Mouse (Mus musculus): ENCODE results near the gene Lca5l. TPM values are rescaled to one million over a fixed set of nuclear protein-coding genes. Genes with fewer than 3 reads are reported as not detected.

Gene Lca5l
- polyA plus RNA-seq, 1 experiment from 2014 or later: 1.6 TPM

DNA sequence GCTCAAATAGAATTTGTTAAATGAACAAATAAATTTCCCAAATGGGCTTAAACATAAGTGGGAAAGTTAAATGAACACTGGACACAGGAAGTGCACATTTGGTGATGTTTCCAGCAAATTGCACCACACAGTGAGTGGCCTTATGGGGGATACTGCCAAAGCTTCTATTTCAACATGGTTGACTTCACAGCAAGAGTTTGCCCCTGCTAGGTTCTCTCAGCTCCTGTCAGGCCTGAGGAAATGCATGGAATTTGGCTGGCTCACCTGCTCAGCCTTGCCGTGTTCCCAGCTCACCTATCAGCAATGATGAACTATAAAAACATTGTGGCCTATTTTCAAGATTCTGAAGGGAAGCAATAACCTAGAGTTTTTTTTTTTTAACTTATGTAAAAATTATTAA is 31.1 kb downstream of the Lca5l start:
- H3K4me2 ChIP-seq: no peak overlapping the region
- no peak overlapping the region for H3K27ac ChIP-seq (replicated peaks)
- no peaks in the 10 kb centered on the region for H3K9me3 ChIP-seq
- peaks cover 39% of the 10 kb centered on the region for H3K4me1 ChIP-seq (replicated peaks)
- H3K9ac ChIP-seq: no peak overlapping the region
- 0 out of 2 replicates have a peak, but pooled peaks cover 4% of the 10 kb centered on the region for H3K36me3 ChIP-seq
- no peak for ATAC-seq (ENCODE audit: low read depth)
- H3K4me3 ChIP-seq: no peak overlapping the region
- no peaks in the 10 kb centered on the region for H3K27me3 ChIP-seq
- WGBS: 89% methylated on average over 1 of the region's 1 CpGs

DNA sequence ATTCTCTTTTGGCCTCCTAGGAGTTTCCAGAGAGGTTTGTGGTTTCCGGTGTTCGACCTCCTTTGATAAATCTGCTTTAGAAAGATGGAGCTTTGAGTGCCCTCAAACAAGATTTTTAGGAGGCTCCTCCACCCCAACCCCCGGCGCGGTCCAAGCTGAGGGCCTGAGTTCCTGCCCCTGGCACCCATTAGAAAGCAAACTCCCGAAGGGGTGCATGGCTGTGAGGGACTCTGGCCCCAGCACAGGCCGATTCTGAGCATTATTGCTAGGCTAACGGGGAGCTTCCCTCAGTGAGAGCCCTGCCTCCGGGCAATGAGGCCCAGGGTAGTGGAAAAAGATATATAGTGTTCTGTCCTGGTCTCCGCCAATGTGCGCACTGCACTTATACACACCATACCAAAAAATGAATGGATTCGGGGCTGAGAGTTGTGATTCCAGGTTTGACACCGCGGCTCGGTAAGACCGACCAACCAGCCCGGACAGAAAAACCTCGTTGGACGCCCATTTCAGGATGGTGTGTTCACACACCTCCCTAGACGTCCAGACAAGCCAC is 32.2 kb downstream of the Lca5l start:
- Histone ChIP-seq H3K9ac (peak overlapping the region; percentile 81), H3K36me3 (0 out of 2 replicates have a peak, but pooled peaks cover 6% of the 10 kb centered on the region), H3K27me3 (no peaks in the 10 kb centered on the region), H3K4me2 (peak overlapping the region; percentile 88), H3K4me3 (peak overlapping the region; percentile 50), H3K4me1 (replicated peaks) (peaks cover 40% of the 10 kb centered on the region), H3K9me3 (no peaks in the 10 kb centered on the region), H3K27ac (replicated peaks) (peak overlapping the region; percentile 85)
- 77% methylated on average over 20 of the region's 20 CpGs for WGBS
- no peak; the same call in 1 of the 2 replicates for ATAC-seq (ENCODE audit: low read depth)

GRCm38 (mm10) chr16:96159091-96159731 is 32.9 kb downstream of the Lca5l start:
- peak overlapping the region; percentile 88 for H3K4me2 ChIP-seq
- H3K4me1 ChIP-seq (replicated peaks): peaks cover 40% of the 10 kb centered on the region
- peak overlapping the region; percentile 81 for H3K9ac ChIP-seq
- H3K27ac ChIP-seq (replicated peaks): peak overlapping the region; percentile 85
- no peaks in the 10 kb centered on the region for H3K27me3 ChIP-seq
- H3K36me3 ChIP-seq: peaks cover 13% of the 10 kb centered on the region; the same call in 1 of the 2 replicates
- ATAC-seq (ENCODE audit: low read depth): peak; percentile 68
- WGBS: under 1% methylated on average over 65 of the region's 67 CpGs
- H3K9me3 ChIP-seq: no peaks in the 10 kb centered on the region
- H3K4me3 ChIP-seq: peak overlapping the region; percentile 50

DNA sequence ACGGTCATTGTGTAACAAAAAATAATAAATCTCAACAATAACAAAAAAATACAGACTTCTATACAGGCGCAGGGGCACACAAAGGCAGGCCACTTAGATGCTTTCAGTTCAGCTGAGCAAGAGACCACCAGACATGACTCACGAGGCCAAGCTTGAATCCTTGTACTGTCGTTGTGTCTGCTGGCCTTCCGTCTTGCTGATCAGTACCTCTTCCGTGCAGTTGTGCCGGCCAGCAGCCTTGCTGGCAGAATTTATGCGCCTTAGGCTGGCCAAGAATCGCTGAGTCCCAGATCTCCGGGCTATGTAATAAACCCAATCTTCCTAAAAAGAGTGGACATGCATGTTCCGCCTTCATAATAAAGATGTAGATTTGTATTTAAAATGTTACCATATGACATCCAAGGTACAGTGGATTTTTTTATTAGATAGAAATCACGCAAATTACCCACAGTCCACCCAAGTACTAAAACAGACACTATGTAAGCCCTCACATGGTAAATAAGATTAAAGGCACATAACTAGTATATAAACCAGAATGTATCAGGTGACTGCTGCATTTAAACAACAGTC is 33.5 kb downstream of the Lca5l start:
- H3K4me1 ChIP-seq (replicated peaks): peaks cover 40% of the 10 kb centered on the region
- WGBS: 40% methylated on average over 12 of the region's 12 CpGs
- no peaks in the 10 kb centered on the region for H3K9me3 ChIP-seq
- ATAC-seq (ENCODE audit: low read depth): no peak
- peaks cover 19% of the 10 kb centered on the region for H3K36me3 ChIP-seq
- peak overlapping the region; percentile 50 for H3K4me3 ChIP-seq
- H3K9ac ChIP-seq: peak overlapping the region; percentile 81
- H3K27me3 ChIP-seq: no peaks in the 10 kb centered on the region
- peak overlapping the region; percentile 88 for H3K4me2 ChIP-seq
- H3K27ac ChIP-seq (replicated peaks): 0 out of 2 replicates have a peak overlapping the region, but pooled peaks have one; percentile 85

- Histone ChIP-seq H3K9ac (no peak overlapping the region), H3K9me3 (no peaks in the 10 kb centered on the region), H3K27ac (replicated peaks) (peak overlapping the region; percentile 42), H3K4me1 (replicated peaks) (peaks cover 40% of the 10 kb centered on the region), H3K4me2 (no peak overlapping the region), H3K27me3 (no peaks in the 10 kb centered on the region), H3K4me3 (no peak overlapping the region), H3K36me3 (peaks cover 33% of the 10 kb centered on the region)
- no peak; the same call in 1 of the 2 replicates for ATAC-seq (ENCODE audit: low read depth)
- 77% methylated on average over 11 of the region's 11 CpGs for WGBS
Measured at GRCm38 (mm10) chr16:96157171-96157570, 34.9 kb downstream of the Lca5l start.

- WGBS: 85% methylated on average over 8 of the region's 8 CpGs
- Histone ChIP-seq H3K27ac (replicated peaks) (no peak overlapping the region), H3K36me3 (peaks cover 35% of the 10 kb centered on the region), H3K9ac (no peak overlapping the region), H3K4me3 (no peak overlapping the region), H3K4me1 (replicated peaks) (peaks cover 40% of the 10 kb centered on the region), H3K27me3 (no peaks in the 10 kb centered on the region), H3K9me3 (no peaks in the 10 kb centered on the region), H3K4me2 (no peak overlapping the region)
- no peak for ATAC-seq (ENCODE audit: low read depth)
Measured at GRCm38 (mm10) chr16:96156019-96156418, 36.1 kb downstream of the Lca5l start.

DNA sequence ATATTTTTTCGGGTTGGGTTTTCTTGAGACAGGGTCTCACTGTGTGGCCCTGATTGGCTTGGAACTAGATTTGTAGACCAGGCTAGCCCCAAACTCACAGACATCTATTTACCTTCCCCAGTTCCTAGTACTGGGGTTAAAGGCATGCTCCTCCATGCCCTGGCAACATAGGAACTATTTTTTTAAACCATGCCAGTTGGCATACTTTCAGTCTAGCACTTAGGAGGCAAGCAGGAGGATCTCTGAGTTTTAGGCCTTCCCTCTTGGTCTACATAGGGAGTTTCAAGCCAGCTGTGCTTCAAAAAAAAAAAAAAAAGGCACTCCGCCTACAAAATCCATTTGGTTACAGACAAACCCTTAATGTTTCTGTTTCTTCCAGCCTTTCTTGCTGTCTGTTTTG is 37.6 kb downstream of the Lca5l start:
- Histone ChIP-seq H3K27me3 (no peaks in the 10 kb centered on the region), H3K4me2 (no peak overlapping the region), H3K9me3 (no peaks in the 10 kb centered on the region), H3K36me3 (peaks cover 35% of the 10 kb centered on the region), H3K4me3 (no peak overlapping the region), H3K27ac (replicated peaks) (no peak overlapping the region), H3K4me1 (replicated peaks) (peaks cover 34% of the 10 kb centered on the region), H3K9ac (no peak overlapping the region)
- WGBS: 91% methylated on average over 2 of the region's 2 CpGs
- no peak for ATAC-seq (ENCODE audit: low read depth)

- 26% methylated on average over 9 of the region's 9 CpGs for WGBS
- ATAC-seq (ENCODE audit: low read depth): peak; percentile 36; the same call in 1 of the 2 replicates
- no peak overlapping the region for H3K4me2 ChIP-seq
Measured at GRCm38 (mm10) chr16:96151551-96151950, 40.5 kb downstream of the Lca5l start.

DNA sequence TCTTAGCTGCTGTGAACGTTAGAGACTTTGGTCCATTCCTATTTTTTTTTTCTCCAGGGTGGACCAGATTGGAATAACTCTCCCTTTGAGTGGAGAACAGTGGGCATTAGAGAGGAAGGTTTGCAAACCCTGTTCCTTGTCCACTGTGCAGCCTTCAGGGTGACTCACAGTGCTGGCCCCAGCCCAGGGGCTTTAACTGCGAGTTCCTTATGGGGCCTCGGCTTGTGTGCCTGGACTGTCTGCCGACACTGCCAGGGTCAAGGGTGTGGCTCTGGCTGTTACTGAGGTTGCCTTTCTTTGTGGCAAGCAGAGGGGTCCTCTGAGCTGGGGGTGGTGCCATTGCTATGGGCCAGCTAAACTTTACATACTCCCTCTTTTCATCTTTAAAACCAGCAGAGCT is 41.1 kb downstream of the Lca5l start:
- Histone ChIP-seq H3K9me3 (no peaks in the 10 kb centered on the region), H3K27ac (replicated peaks) (no peak overlapping the region), H3K4me1 (replicated peaks) (peaks cover 15% of the 10 kb centered on the region), H3K27me3 (no peaks in the 10 kb centered on the region), H3K9ac (no peak overlapping the region), H3K4me2 (no peak overlapping the region), H3K4me3 (no peak overlapping the region), H3K36me3 (peaks cover 32% of the 10 kb centered on the region)
- 75% methylated on average over 4 of the region's 4 CpGs for WGBS
- no peak for ATAC-seq (ENCODE audit: low read depth)

More at GRCm38 (mm10) chr16:96151551-96151950, 40.5 kb downstream of the Lca5l start:
- Histone ChIP-seq H3K36me3 (peaks cover 35% of the 10 kb centered on the region), H3K27me3 (no peaks in the 10 kb centered on the region), H3K9me3 (no peaks in the 10 kb centered on the region), H3K4me3 (no peak overlapping the region), H3K27ac (replicated peaks) (no peak overlapping the region), H3K4me1 (replicated peaks) (peaks cover 13% of the 10 kb centered on the region), H3K9ac (0 out of 2 replicates have a peak overlapping the region, but pooled peaks have one; percentile 17)

DNA sequence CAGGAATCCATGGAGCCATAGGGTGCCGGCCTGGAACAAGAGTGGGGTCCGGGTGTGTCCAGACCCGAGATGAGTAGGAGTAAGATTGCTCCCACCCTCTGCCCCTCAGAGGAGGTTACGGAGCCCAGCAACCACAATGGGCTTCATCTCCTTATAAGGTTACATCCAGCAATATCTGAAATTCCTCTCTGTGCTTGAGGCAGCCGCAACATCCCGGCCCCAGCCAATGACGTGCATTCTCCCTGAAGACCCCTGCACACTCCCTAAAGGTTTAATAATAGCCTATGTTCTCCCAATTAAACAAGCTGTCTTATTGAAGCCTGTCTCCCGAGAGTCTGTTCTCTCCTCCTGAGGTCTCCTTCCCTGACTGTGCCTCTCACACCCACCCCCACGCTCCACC is 42.8 kb downstream of the Lca5l start:
- H3K4me2 ChIP-seq: no peak overlapping the region
- no peak overlapping the region for H3K27ac ChIP-seq (replicated peaks)
- WGBS: 80% methylated on average over 9 of the region's 9 CpGs
- H3K36me3 ChIP-seq: peaks cover 23% of the 10 kb centered on the region
- H3K9ac ChIP-seq: no peak overlapping the region
- H3K27me3 ChIP-seq: no peaks in the 10 kb centered on the region
- H3K4me3 ChIP-seq: no peak overlapping the region
- H3K9me3 ChIP-seq: no peaks in the 10 kb centered on the region
- no peak for ATAC-seq (ENCODE audit: low read depth)
- H3K4me1 ChIP-seq (replicated peaks): peaks cover 18% of the 10 kb centered on the region

- Histone ChIP-seq H3K27ac (replicated peaks) (no peak overlapping the region), H3K9ac (no peak overlapping the region), H3K36me3 (peaks cover 18% of the 10 kb centered on the region), H3K4me2 (no peak overlapping the region), H3K9me3 (no peaks in the 10 kb centered on the region), H3K4me1 (replicated peaks) (peaks cover 18% of the 10 kb centered on the region), H3K27me3 (no peaks in the 10 kb centered on the region), H3K4me3 (no peak overlapping the region)
- no peak for ATAC-seq (ENCODE audit: low read depth)
- 82% methylated on average over 6 of the region's 6 CpGs for WGBS
Measured at GRCm38 (mm10) chr16:96148834-96149233, 43.2 kb downstream of the Lca5l start.

GRCm38 (mm10) chr16:96145814-96146213 is 46.3 kb downstream of the Lca5l start:
- Histone ChIP-seq H3K27ac (replicated peaks) (peak overlapping the region; percentile 81), H3K4me3 (peak overlapping the region; percentile 92), H3K9ac (peak overlapping the region; percentile 89), H3K9me3 (no peaks in the 10 kb centered on the region), H3K36me3 (no peaks in the 10 kb centered on the region), H3K4me2 (peak overlapping the region; percentile 82), H3K27me3 (peaks cover 4% of the 10 kb centered on the region), H3K4me1 (replicated peaks) (peaks cover 18% of the 10 kb centered on the region)
- peak; percentile 17; the same call in 1 of the 2 replicates for ATAC-seq (ENCODE audit: low read depth)
- WGBS: 0% methylated on average over 5 of the region's 5 CpGs
